Mouse (Mus musculus): ENCODE measurements at regions not wholly inside any gene's neighbourhood (a gene's known extent, or its start where the extent isn't known, plus 50 kb on each side); places are given as distances from the start of the nearest gene placed in this dataset.

GRCm38 (mm10) chr19:21991413-21991812 lies 147.4 kb upstream of the Trpm3 start:
- no peak for TF ChIP-seq CTCF (conservative IDR thresholded peaks at IDR 0.05; ENCODE audit: low read length)
- no peak for TF ChIP-seq NANOG (IDR thresholded peaks at IDR 0.05; ENCODE audit: borderline replicate concordance, low read length)
